Mouse (Mus musculus) right cerebral cortex, postnatal 14 days (tissue): ENCODE results near the gene Ap2s1.
A peak's percentile ranks its signal among the peaks of the same experiment; 100 is the strongest.
"Not testable (repeated sequence)": the region's sequence is repeated elsewhere in the genome, so short reads cannot be mapped to it uniquely, and the experiment has no call there.

Source experiments
- DNase-seq: peaks from one replicate; pipeline ENCODE4 v3.0.0; 2022

Ap2s1 gene

GRCm38 (mm10) chr7:16738073-16738696, at the start of gene Ap2s1:
TSS of gene Ap2s1 (plus strand) at chr7:16738410.
- peak; percentile 95 for DNase-seq

GRCm38 (mm10) chr7:16689196-16689595, 49.0 kb upstream of the Ap2s1 start:
- DNase-seq, result no peak

GRCm38 (mm10) chr7:16695025-16695424, 43.2 kb upstream of the Ap2s1 start:
- peak; percentile 46 for DNase-seq

GRCm38 (mm10) chr7:16699042-16699441, 39.2 kb upstream of the Ap2s1 start:
- DNase-seq, result no peak

GRCm38 (mm10) chr7:16700583-16700982, 37.6 kb upstream of the Ap2s1 start:
- DNase-seq, result no peak

GRCm38 (mm10) chr7:16706385-16706784, 31.8 kb upstream of the Ap2s1 start:
- DNase-seq, result peak; percentile 27

GRCm38 (mm10) chr7:16708244-16708643, 30.0 kb upstream of the Ap2s1 start:
- no peak for DNase-seq

- DNase-seq, result no peak
Observed at GRCm38 (mm10) chr7:16710604-16711003, 27.6 kb upstream of the Ap2s1 start.

GRCm38 (mm10) chr7:16712633-16713415, 25.4 kb upstream of the Ap2s1 start:
- DNase-seq, result no peak

- DNase-seq, result not testable (repeated sequence)
Observed at GRCm38 (mm10) chr7:16716456-16717152, 21.6 kb upstream of the Ap2s1 start.

- no peak for DNase-seq
Observed at GRCm38 (mm10) chr7:16721629-16722028, 16.6 kb upstream of the Ap2s1 start, which contains the start of gene Ceacam9. TSS of gene Ceacam9 (plus strand) at chr7:16721929.

- not testable (repeated sequence) for DNase-seq
Observed at GRCm38 (mm10) chr7:16722490-16722889, 15.7 kb upstream of the Ap2s1 start.

GRCm38 (mm10) chr7:16728596-16729348, 9.4 kb upstream of the Ap2s1 start:
- peak; percentile 84 for DNase-seq

- DNase-seq, result not testable (repeated sequence)
Observed at GRCm38 (mm10) chr7:16729563-16729962, 8.6 kb upstream of the Ap2s1 start.

GRCm38 (mm10) chr7:16730791-16731190, 7.4 kb upstream of the Ap2s1 start:
- DNase-seq, result no peak

GRCm38 (mm10) chr7:16731893-16732422, 6.3 kb upstream of the Ap2s1 start:
- DNase-seq, result no peak

GRCm38 (mm10) chr7:16737606-16738072, 571 bp upstream of the Ap2s1 start:
- DNase-seq, result no peak

GRCm38 (mm10) chr7:16739056-16739604, 920 bp downstream of the Ap2s1 start:
- DNase-seq, result no peak

- DNase-seq, result no peak
Observed at GRCm38 (mm10) chr7:16745373-16745772, 7.2 kb downstream of the Ap2s1 start.

GRCm38 (mm10) chr7:16746093-16746492, 7.9 kb downstream of the Ap2s1 start:
- DNase-seq, result no peak

GRCm38 (mm10) chr7:16747656-16748055, 9.4 kb downstream of the Ap2s1 start:
- no peak for DNase-seq

- DNase-seq, result peak; percentile 26
Observed at GRCm38 (mm10) chr7:16752016-16752415, 13.8 kb downstream of the Ap2s1 start.
